Mouse (Mus musculus) bone marrow macrophage, adult 2 months (primary cell): ENCODE data around the gene Eaf2.

Experiments
- CTCF ChIP-seq: IDR thresholded peaks from 2 replicates; pipeline ENCODE4 v1.5.1; 2012; ENCODE audit warnings: low read depth, mild to moderate bottlenecking, low read length, moderate library complexity
- POLR2A ChIP-seq: IDR thresholded peaks from 2 replicates; pipeline ENCODE4 v1.6.1; 2012; ENCODE audit warnings: mild to moderate bottlenecking, low read depth, low read length, borderline replicate concordance

GRCm38 (mm10) chr16:36885912-36886311, 11.1 kb upstream of the Eaf2 start:
- no peak for TF ChIP-seq CTCF
- TF ChIP-seq POLR2A = no peak
